Mouse (Mus musculus) embryonic stem cell, embryonic (primary cell): ENCODE measurements around the gene Zfp710.

Source experiments
- CTCF ChIA-PET, 4 experiments: fragments of 300-600 bp in 2 of 4; fragments of 350-600 bp in 2 of 4; sonication (Branson Sonifier 250); formaldehyde crosslinking; loops; one replicate each; lab custom pipeline; 2022; ENCODE audit warnings: inconsistent platforms in 2 of 4; lab: Charles Lee
- POLR2A ChIA-PET, 4 experiments: fragments of 300-600 bp in 2 of 4; fragments of 350-600 bp in 2 of 4; sonication (Branson Sonifier 250); formaldehyde crosslinking; loops; one replicate each; lab custom pipeline; 2022; ENCODE audit warnings: antibody characterized with exemption in 4 of 4, inconsistent platforms in 1 of 4; lab: Charles Lee

The Zfp710 gene

GRCm38 (mm10) chr7:80035086-80035485 is 10.5 kb downstream of the Zfp710 start:
- ChIA-PET CTCF (interaction anchor here in 1 of 4 experiments (1.5 kb wide), 1 partner anchor 49 kb away, joined by 5 read pairs; no protein-coding TSS in a partner anchor), POLR2A (interaction anchor here in 3 of 4 experiments (0.7 to 21.3 kb wide), 15 partner anchors 8 to 42 kb away, joined by 3 to 515 read pairs (median 5); partner anchors contain the start of gene Zfp710 (in 2 of the 3))

- CTCF ChIA-PET = interaction anchor here in 2 of 4 experiments (0.6 to 1.5 kb wide), 2 partner anchors 11 to 49 kb away, joined by 3 to 5 read pairs; partner anchors contain the start of gene Zfp710 (in 1 of the 2)
- POLR2A ChIA-PET = interaction anchor here (0.6 to 21.3 kb wide), 22 partner anchors 8 to 290 kb away, joined by 3 to 515 read pairs (median 4); partner anchors contain the start of genes Zfp710 (in 2 of the 4) and Idh2 (in 1 of the 4)
These were observed 11.1 kb downstream of the Zfp710 start for GRCm38 (mm10) chr7:80035748-80036147.

GRCm38 (mm10) chr7:80039699-80040098 is 15.1 kb downstream of the Zfp710 start:
- CTCF ChIA-PET = interaction anchor here in 2 of 4 experiments (0.6 to 1.4 kb wide), 2 partner anchors 16 to 240 kb away, joined by 3 read pairs; no protein-coding TSS in a partner anchor
- POLR2A ChIA-PET = interaction anchor here (0.6 to 30.7 kb wide), 14 partner anchors 8 to 566 kb away, joined by 3 to 515 read pairs (median 4); partner anchors contain the start of gene Zfp710 (in 1 of the 4)

GRCm38 (mm10) chr7:80044170-80044569 is 19.6 kb downstream of the Zfp710 start:
- CTCF ChIA-PET = interaction anchor here in 2 of 4 experiments (0.5 to 1.9 kb wide), 5 partner anchors 8 to 133 kb away, joined by 3 to 5 read pairs (median 4); partner anchors contain the start of gene Zfp710 (in 1 of the 2)

GRCm38 (mm10) chr7:80047041-80047440 is 22.4 kb downstream of the Zfp710 start:
- ChIA-PET CTCF (no interaction called here), POLR2A (interaction anchor here in 3 of 4 experiments (0.5 to 30.7 kb wide), 8 partner anchors 9 to 495 kb away, joined by 3 to 515 read pairs (median 4); partner anchors contain the start of gene Zfp710 (in 1 of the 3))

More at GRCm38 (mm10) chr7:80044170-80044569, 19.6 kb downstream of the Zfp710 start:
- POLR2A ChIA-PET = interaction anchor here (0.6 to 30.7 kb wide), 18 partner anchors 9 to 42 kb away, joined by 3 to 515 read pairs (median 4); partner anchors contain the start of gene Zfp710 (in 1 of the 4)

GRCm38 (mm10) chr7:80049746-80050145 is 25.1 kb downstream of the Zfp710 start:
- POLR2A ChIA-PET = interaction anchor here in 3 of 4 experiments (0.7 to 30.7 kb wide), 11 partner anchors 9 to 78 kb away, joined by 3 to 515 read pairs (median 3); partner anchors contain the start of gene Zfp710 (in 2 of the 3)

GRCm38 (mm10) chr7:80050382-80050781 is 25.8 kb downstream of the Zfp710 start:
- ChIA-PET POLR2A (interaction anchor here in 2 of 4 experiments (0.7 to 30.7 kb wide), 10 partner anchors 10 to 81 kb away, joined by 3 to 515 read pairs (median 4); partner anchors contain the start of gene Zfp710 (in 1 of the 2)), CTCF (interaction anchor here in 1 of 4 experiments (0.8 to 0.9 kb wide), 3 partner anchors 14 to 63 kb away, joined by 3 read pairs; no protein-coding TSS in a partner anchor)

More at GRCm38 (mm10) chr7:80049746-80050145, 25.1 kb downstream of the Zfp710 start:
- CTCF ChIA-PET = interaction anchor here in 1 of 4 experiments (0.8 to 1.0 kb wide), 3 partner anchors 14 to 27 kb away, joined by 3 to 5 read pairs (median 3); no protein-coding TSS in a partner anchor

- POLR2A ChIA-PET = interaction anchor here (0.6 to 30.7 kb wide), 21 partner anchors 9 to 79 kb away, joined by 3 to 515 read pairs (median 5); partner anchors contain the start of gene Zfp710 (in 3 of the 4)
- CTCF ChIA-PET = interaction anchor here in 3 of 4 experiments (0.5 to 1.4 kb wide), 3 partner anchors 8 to 41 kb away, joined by 3 to 4 read pairs (median 4); no protein-coding TSS in a partner anchor
These were observed 27.2 kb downstream of the Zfp710 start for GRCm38 (mm10) chr7:80051835-80052234.

GRCm38 (mm10) chr7:80052261-80052660 is 27.6 kb downstream of the Zfp710 start:
- POLR2A ChIA-PET = interaction anchor here (0.6 to 30.7 kb wide), 30 partner anchors 8 to 77 kb away, joined by 3 to 515 read pairs (median 4); partner anchors contain the start of gene Zfp710 (in 3 of the 4)
- CTCF ChIA-PET = interaction anchor here in 3 of 4 experiments (0.5 to 1.4 kb wide), 4 partner anchors 8 to 88 kb away, joined by 3 to 4 read pairs (median 4); no protein-coding TSS in a partner anchor

- ChIA-PET CTCF (interaction anchor here in 3 of 4 experiments (0.6 to 1.4 kb wide), 4 partner anchors 31 to 87 kb away, joined by 3 to 4 read pairs (median 3); no protein-coding TSS in a partner anchor), POLR2A (interaction anchor here (0.5 to 30.7 kb wide), 42 partner anchors 7 to 211 kb away, joined by 3 to 515 read pairs (median 4); partner anchors contain the start of genes Zfp710 (in 2 of the 4) and Idh2 (in 1 of the 4))
These were observed 28.5 kb downstream of the Zfp710 start for GRCm38 (mm10) chr7:80053147-80053546.

- CTCF ChIA-PET = interaction anchor here in 3 of 4 experiments (0.7 to 2.0 kb wide), 5 partner anchors 11 to 557 kb away, joined by 3 to 5 read pairs (median 3); no protein-coding TSS in a partner anchor
These were observed 31.2 kb downstream of the Zfp710 start for GRCm38 (mm10) chr7:80055781-80056180.

GRCm38 (mm10) chr7:80057002-80057691 is 32.5 kb downstream of the Zfp710 start:
- POLR2A ChIA-PET = interaction anchor here (0.5 to 30.7 kb wide), 28 partner anchors 8 to 93 kb away, joined by 3 to 515 read pairs (median 5); partner anchors contain the start of gene Zfp710 (in 2 of the 4)
- CTCF ChIA-PET = interaction anchor here in 2 of 4 experiments (0.8 to 2.0 kb wide), 2 partner anchors 12 to 31 kb away, joined by 3 to 5 read pairs; no protein-coding TSS in a partner anchor

More at GRCm38 (mm10) chr7:80055781-80056180, 31.2 kb downstream of the Zfp710 start:
- POLR2A ChIA-PET = interaction anchor here in 2 of 4 experiments (0.8 to 30.7 kb wide), 18 partner anchors 8 to 177 kb away, joined by 3 to 515 read pairs (median 6); partner anchors contain the start of genes Cib1 (in 1 of the 2), Gdpgp1 (in 1 of the 2) and Zfp710 (in 1 of the 2)

GRCm38 (mm10) chr7:80057781-80058180 is 33.2 kb downstream of the Zfp710 start:
- POLR2A ChIA-PET = interaction anchor here in 2 of 4 experiments (0.6 to 30.7 kb wide), 12 partner anchors 8 to 72 kb away, joined by 3 to 515 read pairs (median 6); partner anchors contain the start of gene Zfp710 (in 2 of the 2)
- CTCF ChIA-PET = interaction anchor here in 1 of 4 experiments (2.0 kb wide), 1 partner anchor 13 kb away, joined by 5 read pairs; no protein-coding TSS in a partner anchor

- CTCF ChIA-PET = interaction anchor here in 1 of 4 experiments (0.6 kb wide), 1 partner anchor 47 kb away, joined by 6 read pairs; no protein-coding TSS in a partner anchor
- POLR2A ChIA-PET = interaction anchor here in 3 of 4 experiments (0.7 to 30.7 kb wide), 9 partner anchors 7 to 100 kb away, joined by 3 to 515 read pairs (median 5); partner anchors contain the start of gene Zfp710 (in 1 of the 3)
These were observed 33.9 kb downstream of the Zfp710 start for GRCm38 (mm10) chr7:80058405-80059063.

GRCm38 (mm10) chr7:80059064-80059838 is 34.6 kb downstream of the Zfp710 start:
- ChIA-PET POLR2A (interaction anchor here in 3 of 4 experiments (0.6 to 30.7 kb wide), 13 partner anchors 8 to 832 kb away, joined by 3 to 515 read pairs (median 4); partner anchors contain the start of gene Zfp710 (in 1 of the 3)), CTCF (interaction anchor here in 1 of 4 experiments (0.6 kb wide), 2 partner anchors 48 to 317 kb away, joined by 4 to 6 read pairs; no protein-coding TSS in a partner anchor)
